Mouse (Mus musculus) hindbrain, postnatal 0 days (tissue): ENCODE data around the gene Rel. TPM values are rescaled to one million over a fixed set of nuclear protein-coding genes. Genes with fewer than 3 reads are reported as not detected.

Experiments
- ATAC-seq: fragments of 200-750 bp; cut with Nextera tagmentation; 2 replicates; pipeline ENCODE4 v1.8.0; 2017; ENCODE audit warnings: mild to moderate bottlenecking, moderate TSS enrichment, moderate library complexity
- DNase-seq: peaks from one replicate; pipeline ENCODE4 v3.0.0-alpha.2; 2015; ENCODE audit warnings: low spot score
- H3K27ac ChIP-seq: fragments of 300-500 bp; sonication (generic); 2 replicates; pipeline ENCODE4 v1.5.1; 2014; ENCODE audit warnings: mild to moderate bottlenecking
- H3K27me3 ChIP-seq: fragments of 300-500 bp; sonication (generic); 2 replicates; pipeline ENCODE4 v1.6.1; 2014; ENCODE audit warnings: low read length, mixed read lengths; ENCODE audit not compliant: insufficient read depth
- H3K36me3 ChIP-seq: fragments of 300-500 bp; sonication (generic); 2 replicates; pipeline ENCODE4 v1.6.1; 2014; ENCODE audit warnings: low read length, mixed read lengths; ENCODE audit not compliant: insufficient read depth
- H3K4me1 ChIP-seq: fragments of 300-500 bp; sonication (generic); 2 replicates; pipeline ENCODE4 v1.6.1; 2014; ENCODE audit warnings: antibody characterized with exemption, low read length, mixed read lengths; ENCODE audit not compliant: insufficient read depth
- H3K4me2 ChIP-seq: fragments of 300-500 bp; sonication (generic); 2 replicates; pipeline ENCODE4 v1.6.1; 2014; ENCODE audit warnings: low read depth, mild to moderate bottlenecking, low read length, moderate library complexity, mixed read lengths
- H3K4me3 ChIP-seq: fragments of 300-500 bp; sonication (generic); 2 replicates; pipeline ENCODE4 v1.5.1; 2014; ENCODE audit warnings: low read length
- H3K9ac ChIP-seq: fragments of 300-500 bp; sonication (generic); replicated peaks from 2 replicates; pipeline ENCODE4 v1.6.1; 2014; ENCODE audit warnings: mild to moderate bottlenecking, low read length, moderate library complexity, mixed read lengths
- H3K9me3 ChIP-seq: fragments of 300-500 bp; sonication (generic); 2 replicates; pipeline ENCODE4 v1.6.1; 2016; ENCODE audit warnings: low read length, mixed read lengths
- CTCF ChIP-seq: IDR thresholded peaks from 2 replicates; pipeline ENCODE4 v1.5.1; 2016; ENCODE audit warnings: antibody characterized with exemption, control low read depth, low read depth
- WGBS: fragments of 180-500 bp; shearing (Covaris S2); extraction: QIAGEN DNeasy Blood & Tissue Kit; methylation state at CpG from one replicate; pipeline ENCODE4 v1.1.7; 2014; 5-methylcytosine and 5-hydroxymethylcytosine counted together
- polyA plus RNA-seq: library from polyadenylated mRNA; unstranded; fragments of >200 nt; fragmentation: Nextera tagmentation; extraction: Ambion mirVana; gene quantifications from 2 replicates; pipeline ENCODE4 v1.2.1, GENCODE M21; 2015
- total RNA-seq: library from RNA; depleted of rRNA; stranded (reverse); fragments of >200 nt; gene quantifications from 2 replicates; pipeline ENCODE4 v1.2.3, GENCODE M21; 2014

Rel gene
- total and polyA plus RNA-seq, 2 experiments from 2014 or later: 0.58 to 0.68 TPM

GRCm38 (mm10) chr11:23730120-23730519 is 40.6 kb downstream of the Rel start:
- 94% methylated on average over 4 of the region's 4 CpGs for WGBS
- Histone ChIP-seq H3K27me3 (no peaks in the 10 kb centered on the region), H3K9me3 (no peaks in the 10 kb centered on the region), H3K27ac (no peak overlapping the region), H3K4me1 (no peaks in the 10 kb centered on the region), H3K4me3 (no peak overlapping the region), H3K4me2 (no peak overlapping the region), H3K9ac (no peak overlapping the region), H3K36me3 (peaks cover 26% of the 10 kb centered on the region; the same call in 1 of the 2 replicates)
- TF ChIP-seq CTCF: no peak
- no peak for DNase-seq
- ATAC-seq: no peak

GRCm38 (mm10) chr11:23728186-23728585 is 42.6 kb downstream of the Rel start:
- H3K4me2 ChIP-seq: no peak overlapping the region
- no peak for TF ChIP-seq CTCF
- no peak for DNase-seq
- H3K9ac ChIP-seq: no peak overlapping the region
- no peak overlapping the region for H3K4me3 ChIP-seq
- peaks cover 31% of the 10 kb centered on the region; the same call in 1 of the 2 replicates for H3K36me3 ChIP-seq
- no peak overlapping the region for H3K27ac ChIP-seq
- ATAC-seq: no peak
- H3K9me3 ChIP-seq: no peaks in the 10 kb centered on the region
- no peaks in the 10 kb centered on the region for H3K27me3 ChIP-seq
- no peaks in the 10 kb centered on the region for H3K4me1 ChIP-seq
- WGBS: 97% methylated on average over 2 of the region's 2 CpGs

- Histone ChIP-seq H3K27me3 (no peaks in the 10 kb centered on the region), H3K4me3 (no peak overlapping the region), H3K36me3 (peaks cover 40% of the 10 kb centered on the region; the same call in 1 of the 2 replicates), H3K4me2 (no peak overlapping the region), H3K9me3 (no peaks in the 10 kb centered on the region), H3K4me1 (no peaks in the 10 kb centered on the region), H3K9ac (no peak overlapping the region), H3K27ac (no peak overlapping the region)
- TF ChIP-seq CTCF: no peak
- no peak for ATAC-seq
- no peak for DNase-seq
- 98% methylated on average over 2 of the region's 2 CpGs for WGBS
Observed at GRCm38 (mm10) chr11:23726441-23726840, 44.3 kb downstream of the Rel start.

- no peak for ATAC-seq
- TF ChIP-seq CTCF: no peak
- peaks cover 40% of the 10 kb centered on the region; the same call in 1 of the 2 replicates for H3K36me3 ChIP-seq
- no peak overlapping the region for H3K4me2 ChIP-seq
- no peaks in the 10 kb centered on the region for H3K4me1 ChIP-seq
- H3K4me3 ChIP-seq: no peak overlapping the region
- H3K27ac ChIP-seq: no peak overlapping the region
- 98% methylated on average over 2 of the region's 2 CpGs for WGBS
- no peaks in the 10 kb centered on the region for H3K9me3 ChIP-seq
- H3K9ac ChIP-seq: no peak overlapping the region
- H3K27me3 ChIP-seq: no peaks in the 10 kb centered on the region
- DNase-seq: no peak
Observed at GRCm38 (mm10) chr11:23725850-23726249, 44.9 kb downstream of the Rel start.

- TF ChIP-seq CTCF: no peak
- Histone ChIP-seq H3K4me2 (no peak overlapping the region), H3K4me3 (no peak overlapping the region), H3K36me3 (peaks cover 51% of the 10 kb centered on the region), H3K9me3 (no peaks in the 10 kb centered on the region), H3K27ac (no peak overlapping the region), H3K4me1 (no peaks in the 10 kb centered on the region), H3K9ac (no peak overlapping the region), H3K27me3 (no peaks in the 10 kb centered on the region)
- DNase-seq (no peak), ATAC-seq (no peak)
- 17% methylated on average over 2 of the region's 2 CpGs for WGBS
Observed at GRCm38 (mm10) chr11:23722326-23722725, 48.4 kb downstream of the Rel start.

GRCm38 (mm10) chr11:23719825-23720224 is 50.9 kb downstream of the Rel start:
- Histone ChIP-seq H3K4me1 (no peaks in the 10 kb centered on the region), H3K27me3 (no peaks in the 10 kb centered on the region), H3K9me3 (no peaks in the 10 kb centered on the region), H3K27ac (no peak overlapping the region), H3K36me3 (peaks cover 39% of the 10 kb centered on the region), H3K4me3 (no peak overlapping the region), H3K4me2 (no peak overlapping the region), H3K9ac (no peak overlapping the region)
- WGBS: 84% methylated on average over 3 of the region's 3 CpGs
- ATAC-seq: no peak
- DNase-seq: no peak
- no peak for TF ChIP-seq CTCF

GRCm38 (mm10) chr11:23718856-23719255 is 51.9 kb downstream of the Rel start:
- TF ChIP-seq CTCF: no peak
- 95% methylated on average over 2 of the region's 2 CpGs for WGBS
- no peaks in the 10 kb centered on the region for H3K27me3 ChIP-seq
- ATAC-seq: no peak
- DNase-seq: no peak
- H3K27ac ChIP-seq: no peak overlapping the region
- H3K4me3 ChIP-seq: no peak overlapping the region
- peaks cover 38% of the 10 kb centered on the region for H3K36me3 ChIP-seq
- H3K4me2 ChIP-seq: no peak overlapping the region
- no peaks in the 10 kb centered on the region for H3K4me1 ChIP-seq
- H3K9me3 ChIP-seq: no peaks in the 10 kb centered on the region
- H3K9ac ChIP-seq: no peak overlapping the region
